Mouse (Mus musculus) cerebellum, adult (tissue): Measurements from ENCODE around the gene Cacng7.
"Not testable (repeated sequence)": the region's sequence is repeated elsewhere in the genome, so short reads cannot be mapped to it uniquely, and the experiment has no call there.

Experiments
- ATAC-seq: cut with Nextera tagmentation; 2 replicates; pipeline ENCODE4 v1.9.2; 2017; ENCODE audit warnings: mild to moderate bottlenecking, moderate library complexity, mixed read lengths; ENCODE audit not compliant: insufficient number of reproducible peaks, low FRiP score, low TSS enrichment

Gene Cacng7

DNA sequence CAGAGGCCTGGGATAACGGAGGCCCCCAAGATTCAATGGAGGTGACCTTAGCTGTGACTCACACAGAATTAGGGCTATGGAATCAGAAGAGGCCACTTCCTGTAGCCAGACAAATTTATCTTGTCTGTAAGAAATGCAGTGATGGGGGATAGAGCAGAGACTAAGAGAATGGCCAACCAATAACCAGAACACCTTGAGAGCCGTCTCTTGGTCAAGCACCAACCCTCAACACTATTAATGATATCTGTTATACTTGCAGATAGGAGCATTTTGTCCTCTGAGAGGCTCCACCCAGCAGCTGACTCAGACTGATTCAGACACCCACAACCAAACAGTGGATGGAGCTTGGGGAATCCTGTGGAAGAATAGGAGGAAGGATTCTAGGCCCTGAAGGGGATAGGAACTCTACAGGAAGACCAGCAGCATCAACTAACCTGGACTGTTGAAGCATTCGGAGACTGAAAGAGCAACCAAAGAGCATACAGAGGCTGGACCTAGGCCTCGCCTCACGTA lies 52.1 kb downstream of the Cacng7 start:
- ATAC-seq = no peak

DNA sequence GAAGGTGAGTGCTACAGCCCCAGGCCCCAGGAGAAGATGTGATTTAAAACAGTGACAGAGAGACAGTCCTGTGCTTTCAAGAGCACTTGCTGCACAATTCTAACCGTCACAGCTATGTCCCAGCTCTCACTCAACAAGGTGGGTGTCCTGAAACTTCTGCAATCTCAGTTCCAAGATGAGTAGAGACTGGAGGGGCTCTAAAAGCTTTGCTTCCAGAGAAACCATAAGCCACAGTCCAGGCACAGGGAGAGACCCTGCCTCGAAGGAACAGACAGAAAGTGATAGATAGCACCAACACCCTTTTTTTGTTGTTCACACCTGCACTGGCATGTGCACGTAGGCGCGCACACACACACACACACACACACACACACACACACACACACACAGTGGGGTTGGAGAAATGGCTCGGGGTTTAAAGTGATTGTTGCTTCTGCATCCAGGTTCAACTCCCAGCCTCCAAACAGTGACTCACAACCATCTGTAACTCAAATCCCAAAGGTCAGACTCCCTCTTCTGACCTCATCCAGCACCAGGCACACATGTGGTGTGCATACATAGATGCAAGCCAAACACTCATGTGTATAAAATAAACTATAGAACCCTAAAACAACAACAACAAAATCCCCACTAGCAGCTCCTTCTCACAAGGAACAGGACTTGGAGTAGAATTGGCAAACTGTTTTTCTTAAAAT lies 53.4 kb downstream of the Cacng7 start:
- no peak for ATAC-seq

DNA sequence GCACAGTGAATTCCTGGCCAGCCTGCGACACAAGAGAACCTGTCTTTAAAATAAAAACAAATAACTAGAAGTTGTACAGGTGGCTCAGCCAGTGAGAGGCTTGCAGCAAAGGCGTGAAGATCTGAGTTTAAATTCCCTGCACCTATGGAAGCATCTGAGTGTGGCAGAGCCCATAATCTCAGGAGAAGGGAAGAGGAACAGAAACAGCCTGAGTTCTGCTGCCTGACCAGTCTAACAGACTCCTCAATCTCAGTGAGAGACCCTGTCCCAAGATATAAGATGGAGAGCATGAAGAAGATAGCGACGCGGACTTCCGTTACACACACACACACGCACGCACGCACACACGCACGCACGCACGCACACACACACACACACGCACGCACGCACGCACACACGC lies 55.0 kb downstream of the Cacng7 start:
- no peak for ATAC-seq

DNA sequence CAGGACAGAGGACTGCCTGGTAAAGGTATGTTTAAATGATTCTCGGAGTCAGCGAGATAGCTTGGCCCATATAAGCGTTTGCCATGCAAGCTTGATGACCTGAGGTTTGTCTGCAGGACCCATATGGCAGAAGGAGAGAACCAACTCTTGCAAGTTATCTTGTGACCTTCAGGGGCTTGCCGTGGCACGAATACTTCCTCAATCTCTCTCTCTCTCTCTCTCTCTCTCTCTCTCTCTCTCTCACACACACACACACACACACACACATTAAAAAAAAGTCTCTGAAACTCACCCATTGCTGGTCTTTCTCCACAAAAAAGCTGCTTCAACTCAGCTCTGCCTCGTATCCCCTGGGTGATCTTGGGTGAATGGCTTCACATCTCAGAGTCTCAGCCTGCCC lies 56.1 kb downstream of the Cacng7 start:
- no peak for ATAC-seq

DNA sequence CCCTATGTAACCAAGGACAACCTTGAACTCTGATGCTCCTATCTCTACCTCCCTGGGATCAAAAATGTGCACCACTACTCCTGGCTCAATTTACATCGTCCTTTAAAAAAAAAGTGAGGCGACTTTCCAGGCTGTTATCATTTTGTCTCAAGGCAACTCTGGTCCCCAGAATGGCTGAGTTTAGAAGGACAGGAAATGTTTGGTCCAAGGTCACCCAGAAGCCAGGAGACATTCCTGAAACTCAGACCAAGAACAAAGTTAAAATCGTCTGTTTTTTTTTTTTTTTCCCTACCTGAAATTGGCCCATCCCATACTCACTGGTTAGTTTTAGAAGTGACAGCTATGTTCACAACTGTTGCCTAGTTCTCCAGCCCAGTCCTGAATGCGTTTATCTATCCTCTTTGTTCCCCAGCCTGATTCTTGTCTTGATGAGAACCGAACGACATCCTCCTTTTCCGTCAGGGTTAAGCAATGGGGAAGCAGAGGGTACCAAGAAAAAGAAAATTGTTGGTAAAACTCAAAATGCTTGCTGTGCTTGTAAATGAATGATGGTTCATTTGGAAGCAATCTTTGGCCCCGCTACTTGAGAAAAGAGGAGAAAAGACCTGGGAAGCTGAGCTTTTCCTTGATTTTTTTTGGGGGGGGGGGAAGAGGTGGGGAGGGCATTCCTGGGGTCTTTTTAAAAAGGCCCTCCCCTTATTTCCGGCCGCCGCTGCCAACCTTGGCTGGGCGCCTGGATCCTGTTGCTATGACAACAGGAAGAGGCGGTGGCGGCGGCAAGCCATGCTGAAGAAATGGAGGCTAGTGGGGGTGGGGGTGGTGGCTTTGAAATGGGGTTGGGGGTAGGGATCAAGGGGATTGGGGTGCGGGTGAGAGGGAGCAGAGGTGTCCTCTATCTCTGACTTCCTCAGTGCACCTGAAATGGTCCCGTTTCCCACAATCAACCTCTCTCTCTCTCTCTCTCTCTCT lies 57.0 kb downstream of the Cacng7 start:
- ATAC-seq = no peak

DNA sequence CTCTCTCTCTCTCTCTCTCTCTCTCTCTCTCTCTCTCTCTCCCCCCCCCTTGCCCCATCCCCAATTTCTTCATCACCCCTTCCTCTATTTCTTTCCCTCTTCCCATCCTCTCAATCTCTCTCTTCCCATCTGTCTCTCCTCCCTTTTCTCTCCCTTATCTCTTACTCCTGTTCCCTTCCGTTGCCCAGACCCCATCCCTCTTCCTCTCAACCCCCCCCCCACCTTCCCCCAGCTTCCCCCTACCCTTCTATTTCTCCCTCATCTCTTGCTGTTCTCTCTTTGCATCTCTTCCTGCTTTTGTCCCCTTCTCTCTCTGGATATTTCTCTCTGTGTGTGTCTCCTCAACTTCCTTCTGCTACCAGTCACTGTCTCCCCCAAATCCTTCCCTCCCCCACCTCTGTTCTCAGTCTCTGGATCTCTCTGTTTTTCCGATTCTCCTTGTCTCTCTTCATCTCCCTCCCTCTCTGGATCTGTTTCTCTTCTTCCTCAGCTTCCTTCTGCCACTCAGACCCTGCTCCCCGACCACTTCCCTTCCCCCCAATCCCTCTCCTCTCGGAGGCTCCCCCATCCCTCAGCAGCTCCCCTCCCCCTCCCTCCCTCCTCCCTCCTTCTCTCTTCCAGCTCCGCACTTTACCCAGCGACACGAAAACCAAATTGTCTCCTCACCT lies 57.8 kb downstream of the Cacng7 start, which contains the start of gene Cacng8:
Gene Cacng8, plus strand, starts transcription at position 271 of the 668 bp plus-strand sequence.
- no peak for ATAC-seq

DNA sequence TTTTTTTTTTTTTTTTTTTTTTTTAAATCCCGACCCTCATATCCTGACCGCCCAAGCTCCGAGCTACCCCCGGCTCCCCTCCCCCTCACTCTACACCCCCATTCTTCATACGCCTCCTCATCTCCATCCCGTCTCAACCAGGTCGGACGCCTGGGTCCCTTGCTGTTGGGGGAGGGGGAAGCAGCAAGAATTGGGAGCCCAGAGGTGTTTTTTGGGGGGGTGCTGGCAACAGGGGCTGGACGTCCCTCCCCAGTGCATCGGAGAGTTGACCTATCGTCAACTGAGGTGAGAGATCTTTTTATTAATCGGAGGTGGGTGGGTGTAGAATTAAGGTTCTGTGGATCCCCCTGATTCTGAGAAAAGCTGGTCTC lies 58.3 kb downstream of the Cacng7 start:
- no peak for ATAC-seq

DNA sequence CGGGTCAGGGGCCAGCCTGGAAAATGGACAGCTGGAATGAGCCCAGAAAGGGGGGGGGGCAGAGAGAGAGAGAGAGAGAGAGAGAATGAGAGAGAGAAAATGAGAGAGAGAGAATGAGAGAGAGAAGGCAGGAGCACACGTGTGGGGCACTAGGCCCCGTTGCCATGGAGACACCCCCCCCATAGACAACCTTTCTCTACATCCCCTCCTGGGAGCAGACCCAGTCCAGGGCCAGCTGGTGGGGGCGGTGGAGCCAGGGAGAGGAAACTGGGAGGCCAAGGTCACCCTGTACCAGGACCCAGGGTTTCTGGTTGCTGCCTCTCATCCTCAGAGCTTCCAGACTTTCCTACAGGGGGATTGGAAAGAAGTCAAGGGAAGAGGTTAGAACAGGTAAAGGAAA lies 59.1 kb downstream of the Cacng7 start:
- ATAC-seq = no peak

DNA sequence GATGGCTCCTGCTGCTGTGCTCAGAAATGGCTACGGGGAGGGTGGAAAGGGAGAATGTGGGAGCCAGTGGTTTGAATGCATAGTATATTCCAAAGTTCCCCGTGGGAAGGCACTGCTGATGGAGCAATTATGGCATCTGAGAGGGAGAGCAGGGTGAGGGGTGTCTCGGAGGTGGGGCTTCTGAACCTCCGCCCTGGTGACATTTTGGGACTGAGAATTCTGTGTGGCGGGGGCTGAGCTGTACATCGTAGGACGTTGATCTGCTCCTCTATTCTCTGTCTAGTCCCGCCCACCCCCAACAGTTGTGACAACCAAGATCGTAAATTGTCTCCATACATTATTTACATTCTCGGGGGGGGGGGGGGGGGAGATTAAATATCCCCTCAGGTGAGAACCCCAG lies 64.6 kb downstream of the Cacng7 start:
- no peak for ATAC-seq

DNA sequence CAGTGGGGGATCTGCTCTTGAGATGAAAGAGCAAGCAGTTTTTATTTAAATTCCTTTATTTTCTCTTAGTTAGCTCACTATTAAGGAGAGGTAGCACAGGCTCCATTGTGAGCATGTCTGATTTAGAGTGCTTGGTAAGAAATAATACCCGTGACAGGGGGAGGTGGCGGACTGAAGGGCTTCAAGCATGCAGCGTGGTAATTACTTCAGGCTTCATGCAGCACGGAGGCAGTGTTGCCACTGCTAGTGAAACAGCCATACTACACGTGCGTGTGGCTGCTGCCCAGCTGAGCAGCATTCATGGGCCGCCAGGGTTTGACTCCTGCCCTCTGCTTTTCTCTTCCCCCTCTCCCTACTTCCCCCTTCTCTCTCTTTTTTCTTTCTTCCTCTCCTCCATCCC lies 65.0 kb downstream of the Cacng7 start:
- no peak for ATAC-seq

DNA sequence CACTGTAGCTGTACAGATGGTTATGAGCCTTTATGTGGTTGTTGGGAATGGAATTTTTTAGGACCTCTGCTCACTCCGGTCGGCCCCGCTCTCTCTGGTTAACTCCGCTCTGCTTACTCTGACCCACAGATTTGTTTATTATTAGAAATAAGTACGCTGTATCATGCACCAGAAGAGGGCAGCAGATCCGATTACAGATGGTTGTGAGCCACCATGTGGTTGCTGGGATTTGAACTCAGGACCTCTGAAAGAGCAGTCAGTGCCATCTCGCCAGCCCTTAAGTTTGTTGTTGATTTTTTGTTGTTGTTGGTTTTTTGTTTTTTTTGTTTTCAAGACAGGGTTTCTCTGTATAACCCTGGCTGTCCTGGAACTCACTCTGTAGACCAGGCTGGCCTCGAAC lies 65.6 kb downstream of the Cacng7 start:
- not testable (repeated sequence) for ATAC-seq

DNA sequence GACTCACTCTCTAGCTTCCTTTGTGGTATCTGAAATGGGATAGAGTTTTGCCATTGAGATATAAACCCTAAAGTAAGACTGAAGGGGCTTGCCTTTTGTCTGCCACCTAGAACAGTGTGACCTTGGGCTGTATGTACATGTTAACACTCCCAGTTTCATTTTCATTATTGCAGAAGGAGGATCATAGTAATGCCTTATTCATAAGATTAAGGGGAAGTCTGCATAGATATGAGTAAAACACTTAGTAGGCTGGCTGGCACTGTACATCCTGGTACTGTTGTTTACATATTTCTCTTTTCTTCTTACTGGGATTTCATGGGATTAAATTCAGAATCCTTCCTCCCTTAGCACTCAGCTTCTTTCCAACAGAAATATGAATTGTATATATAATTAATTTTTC lies 67.2 kb downstream of the Cacng7 start:
- ATAC-seq = no peak

DNA sequence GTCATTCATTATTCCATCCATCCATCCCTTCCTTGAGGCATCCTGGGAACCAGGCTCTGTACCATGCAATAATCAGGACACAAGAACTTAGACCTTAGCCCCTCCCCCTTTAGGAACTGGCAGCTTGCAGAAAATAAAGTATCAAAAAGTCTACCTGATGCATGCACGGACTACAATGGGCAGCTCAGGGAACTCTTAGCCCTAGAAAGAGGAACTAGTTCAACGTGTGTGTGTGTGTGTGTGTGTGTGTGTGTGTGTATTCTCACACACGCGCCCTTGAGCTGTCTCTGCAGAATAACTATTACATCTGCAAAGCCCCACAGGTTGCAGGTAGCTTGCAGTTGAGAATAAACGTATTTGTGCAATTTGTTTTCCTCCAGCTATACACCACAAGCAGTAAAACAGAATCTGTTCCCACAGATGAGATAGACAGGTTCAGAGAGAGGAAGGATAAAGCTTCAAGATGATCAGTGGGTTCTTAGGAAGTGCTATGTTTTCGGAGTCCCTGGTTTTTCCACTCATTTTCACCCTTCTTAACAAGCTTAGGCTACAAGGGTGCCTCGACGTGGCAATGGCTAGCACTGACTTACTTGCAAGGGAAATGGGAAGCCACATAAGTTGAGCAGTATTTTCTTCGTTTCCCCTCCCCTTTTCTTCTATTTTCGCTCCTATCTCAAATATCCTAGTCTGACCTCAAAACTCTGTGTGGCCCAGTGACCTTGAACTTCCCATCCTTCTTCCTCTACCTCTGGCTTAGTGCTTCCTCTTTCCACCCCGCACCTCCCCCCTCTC lies 77.2 kb downstream of the Cacng7 start:
- ATAC-seq = no peak

DNA sequence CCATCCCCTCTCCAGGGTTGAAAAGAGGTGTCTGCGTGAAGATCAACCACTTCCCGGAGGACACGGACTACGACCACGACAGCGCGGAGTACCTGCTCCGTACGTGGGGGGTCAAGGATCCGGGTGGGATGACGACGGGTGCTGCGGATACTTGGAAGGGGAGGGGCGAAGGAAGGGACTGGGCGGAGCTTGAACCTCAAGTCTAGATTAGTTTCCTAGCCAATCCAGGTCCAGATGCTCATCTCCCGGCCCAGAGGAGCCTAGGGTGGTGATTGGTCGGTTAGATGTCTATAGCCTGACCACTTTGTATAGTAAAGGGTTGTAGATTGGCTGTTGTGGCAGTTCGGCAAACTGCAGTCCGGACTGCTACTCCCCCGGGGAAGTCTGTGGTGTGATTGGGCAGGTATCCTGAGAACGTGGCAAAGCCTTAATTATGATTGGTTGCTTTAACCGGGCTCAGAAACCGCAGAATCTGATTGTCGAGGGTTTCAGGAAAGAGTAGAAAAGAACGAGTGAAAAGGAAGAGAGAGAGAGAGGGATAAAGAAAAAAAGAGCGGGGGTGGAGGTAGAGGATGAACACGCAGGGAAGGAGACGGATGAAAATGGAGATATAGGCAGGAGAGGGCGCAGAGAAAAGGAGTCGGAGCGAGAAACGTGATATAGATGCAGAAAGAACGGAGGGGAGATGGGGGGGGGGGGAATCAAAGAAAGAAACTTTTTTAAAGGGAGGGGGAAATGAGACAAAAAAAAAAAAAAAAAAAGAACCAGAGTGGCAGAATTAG lies 78.6 kb downstream of the Cacng7 start:
- peak; percentile 91 for ATAC-seq

DNA sequence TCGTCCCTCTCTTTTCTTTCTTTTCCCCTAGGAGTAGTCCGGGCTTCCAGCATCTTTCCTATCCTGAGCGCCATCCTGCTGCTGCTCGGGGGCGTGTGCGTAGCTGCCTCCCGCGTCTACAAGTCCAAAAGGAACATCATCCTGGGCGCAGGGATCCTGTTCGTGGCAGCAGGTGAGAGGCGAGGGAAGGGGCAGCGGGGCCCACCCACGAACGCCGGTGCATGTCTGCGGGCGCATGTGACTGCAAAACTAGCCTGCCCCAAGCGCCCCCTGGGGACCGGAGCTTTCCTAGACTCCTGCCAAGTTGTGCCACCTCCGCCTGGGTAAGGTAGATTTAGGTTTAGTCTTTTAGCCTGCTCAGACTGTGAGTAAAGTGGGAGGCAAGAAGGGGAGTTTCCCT lies 79.3 kb downstream of the Cacng7 start:
- no peak for ATAC-seq

DNA sequence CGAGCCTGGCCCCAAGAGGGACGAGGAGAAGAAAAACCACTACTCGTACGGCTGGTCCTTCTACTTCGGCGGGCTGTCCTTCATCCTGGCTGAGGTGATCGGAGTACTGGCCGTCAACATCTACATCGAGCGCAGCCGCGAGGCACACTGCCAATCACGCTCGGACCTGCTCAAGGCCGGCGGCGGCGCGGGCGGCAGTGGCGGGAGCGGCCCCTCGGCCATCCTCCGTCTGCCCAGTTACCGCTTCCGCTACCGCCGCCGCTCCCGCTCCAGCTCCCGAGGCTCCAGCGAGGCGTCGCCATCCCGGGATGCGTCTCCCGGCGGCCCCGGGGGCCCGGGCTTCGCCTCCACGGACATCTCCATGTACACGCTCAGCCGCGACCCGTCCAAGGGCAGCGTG lies 82.1 kb downstream of the Cacng7 start:
- ATAC-seq = no peak

DNA sequence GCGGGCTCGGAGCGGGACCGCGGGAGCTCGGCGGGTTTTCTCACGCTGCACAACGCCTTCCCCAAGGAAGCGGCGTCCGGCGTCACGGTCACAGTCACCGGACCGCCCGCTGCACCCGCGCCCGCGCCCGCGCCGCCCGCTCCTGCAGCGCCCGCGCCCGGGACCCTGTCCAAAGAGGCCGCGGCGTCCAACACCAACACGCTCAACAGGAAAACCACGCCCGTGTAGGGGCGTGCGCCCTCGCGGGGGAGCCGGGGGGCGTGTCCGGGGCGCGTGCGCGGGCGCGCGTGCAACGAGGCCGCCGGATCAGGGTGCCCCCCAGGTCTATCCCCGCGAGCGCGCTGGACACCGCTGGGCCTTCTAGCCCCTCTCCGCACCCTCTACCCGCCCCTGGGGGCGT lies 82.6 kb downstream of the Cacng7 start:
- no peak for ATAC-seq
